Mouse (Mus musculus): ENCODE measurements around the gene Papss1.

The Papss1 gene

DNA sequence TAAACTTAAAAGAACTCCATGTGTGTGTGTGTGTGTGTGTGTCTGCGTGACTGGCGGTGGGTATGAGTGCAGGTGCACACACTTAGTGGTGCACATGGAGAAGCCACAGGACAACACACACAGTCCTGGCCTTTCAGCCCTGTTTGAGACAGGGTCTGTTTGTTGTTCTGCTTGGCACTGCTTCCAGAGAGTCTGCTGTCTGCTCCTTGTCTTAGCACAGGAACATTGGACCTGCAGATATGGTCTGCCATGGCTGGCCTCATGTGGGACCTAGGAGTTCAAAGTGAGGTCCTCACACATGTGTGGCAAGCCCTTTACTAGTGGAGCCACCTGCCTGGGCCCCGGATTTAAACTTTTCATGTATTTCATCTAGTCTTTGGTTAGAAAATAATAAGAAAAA, 72.4 kb downstream of the Papss1 start:
- DNase-seq: no peak

DNA sequence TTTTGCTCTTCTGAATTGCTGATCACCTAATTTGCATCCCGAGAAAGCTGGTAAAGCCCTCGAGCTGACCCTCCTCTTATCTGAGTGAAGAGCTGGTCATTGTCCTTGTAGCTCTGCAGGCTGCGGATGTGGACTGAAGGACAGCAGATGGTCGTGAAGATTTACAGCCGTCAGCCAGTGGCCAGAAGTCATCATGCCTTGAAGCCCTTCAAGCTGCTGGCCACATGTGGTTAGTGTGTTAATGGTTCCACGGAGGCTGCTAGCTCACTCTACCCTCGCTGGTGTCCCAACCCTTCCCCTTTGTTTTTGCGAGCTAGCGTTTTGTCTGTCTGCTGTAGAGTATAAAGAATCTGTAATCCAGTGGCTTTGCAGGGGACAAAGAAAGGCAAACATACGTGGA, 73.1 kb downstream of the Papss1 start:
- DNase-seq: no peak

DNA sequence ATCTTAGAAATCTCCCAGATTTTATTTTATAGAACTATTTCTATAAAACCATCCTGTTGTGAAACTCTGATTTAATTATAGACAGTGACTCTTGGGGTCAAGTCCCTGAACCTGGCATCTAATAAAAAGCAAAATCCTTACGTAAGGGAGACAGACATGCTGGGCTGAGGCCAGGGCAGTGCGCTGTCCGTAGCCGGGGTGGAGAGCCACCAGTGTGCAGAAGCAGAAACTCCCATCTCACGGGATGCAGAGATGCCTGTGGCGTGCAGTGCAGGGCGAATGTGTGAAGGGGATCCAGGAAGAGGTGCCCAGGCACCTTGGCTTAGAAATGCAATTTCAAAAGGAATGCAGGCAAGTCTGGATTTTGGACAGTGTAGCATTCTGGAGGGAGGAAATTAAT, 73.6 kb downstream of the Papss1 start:
- peak; percentile 64 for DNase-seq

DNA sequence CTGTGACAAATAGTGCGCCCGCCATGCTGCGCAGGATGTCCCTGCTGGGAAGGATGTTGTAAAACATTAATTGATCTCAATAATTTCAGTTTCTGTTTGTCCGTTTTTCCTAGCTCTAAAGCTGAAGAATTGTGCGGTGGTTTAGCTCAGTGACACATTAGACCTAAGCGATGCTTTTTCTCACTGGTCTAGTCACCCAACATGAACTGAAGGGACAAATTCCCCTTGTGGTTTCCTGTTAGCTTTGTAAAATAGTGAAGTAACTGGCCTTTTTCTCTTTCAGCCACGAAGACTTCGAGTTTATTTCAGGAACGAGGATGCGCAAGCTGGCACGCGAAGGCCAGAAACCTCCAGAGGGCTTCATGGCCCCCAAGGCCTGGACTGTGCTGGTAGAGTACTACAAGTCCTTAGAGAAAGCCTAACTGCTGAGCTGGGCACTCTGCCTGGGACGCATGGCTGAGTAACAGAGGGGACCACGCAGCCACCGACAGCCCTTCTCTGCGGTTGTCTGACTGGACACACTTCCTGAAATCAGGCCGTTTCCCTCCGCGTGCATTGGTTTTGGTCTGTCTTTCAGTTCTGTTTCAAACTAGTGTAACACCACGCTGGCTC, 78.2 kb downstream of the Papss1 start:
- no peak for DNase-seq

DNA sequence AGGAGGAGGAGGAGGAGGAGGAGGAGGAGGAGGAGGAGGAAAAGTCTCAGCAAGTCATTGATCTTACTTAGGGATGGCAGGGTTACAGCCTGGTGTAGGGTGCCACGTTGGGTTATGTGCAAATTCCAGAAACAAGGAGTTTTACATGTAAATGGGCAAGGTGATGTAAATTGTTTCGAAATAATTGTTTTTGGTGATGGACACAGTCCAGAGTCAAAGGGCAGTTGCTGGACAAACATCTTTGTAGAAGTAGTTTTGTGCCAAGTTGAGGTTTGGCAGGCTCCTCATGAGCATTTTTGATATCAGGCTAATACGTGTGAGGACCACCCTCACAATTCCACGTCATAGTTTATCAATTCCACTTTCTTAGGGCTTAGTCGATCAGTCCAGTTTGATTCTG, 80.6 kb downstream of the Papss1 start:
- no peak for DNase-seq

DNA sequence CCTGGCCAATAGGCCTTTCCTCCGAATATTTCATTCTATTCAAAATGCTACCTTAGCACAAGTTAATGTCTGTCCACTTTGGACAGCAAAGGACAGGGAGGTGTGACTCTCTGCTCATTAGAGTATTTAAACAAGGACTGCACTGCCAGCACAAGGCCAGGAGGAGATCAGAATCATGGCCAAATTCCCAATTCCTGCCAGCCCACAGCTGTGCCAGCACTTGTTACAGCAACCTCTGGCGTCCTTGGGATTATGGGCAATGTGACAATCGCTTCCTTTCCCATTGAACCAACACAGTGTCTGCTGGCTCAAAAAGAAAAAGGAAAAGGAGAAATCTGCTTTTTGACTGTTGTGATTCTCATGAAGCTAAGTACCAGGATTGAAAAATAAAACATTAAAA, 89.8 kb downstream of the Papss1 start:
- DNase-seq: no peak

DNA sequence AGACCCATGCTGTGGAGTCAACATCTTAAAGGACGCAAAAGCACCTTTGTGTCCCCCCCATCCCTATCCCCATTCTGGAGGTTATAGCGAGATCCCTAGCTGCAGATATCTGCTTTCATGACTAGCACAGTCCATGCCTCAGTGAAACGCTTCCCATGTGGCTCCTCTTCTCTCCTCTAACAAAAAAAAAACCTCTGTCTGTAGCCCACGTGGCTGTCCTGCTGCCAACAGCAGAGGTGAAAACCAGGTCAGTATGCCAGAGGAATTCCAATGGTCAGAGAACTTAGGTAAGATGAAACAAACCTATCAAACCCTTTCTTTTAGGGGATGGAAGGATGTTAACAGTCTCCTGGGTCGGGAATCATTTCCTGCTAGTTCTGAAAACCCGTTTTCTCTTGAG, 91.5 kb downstream of the Papss1 start:
- no peak for DNase-seq

DNA sequence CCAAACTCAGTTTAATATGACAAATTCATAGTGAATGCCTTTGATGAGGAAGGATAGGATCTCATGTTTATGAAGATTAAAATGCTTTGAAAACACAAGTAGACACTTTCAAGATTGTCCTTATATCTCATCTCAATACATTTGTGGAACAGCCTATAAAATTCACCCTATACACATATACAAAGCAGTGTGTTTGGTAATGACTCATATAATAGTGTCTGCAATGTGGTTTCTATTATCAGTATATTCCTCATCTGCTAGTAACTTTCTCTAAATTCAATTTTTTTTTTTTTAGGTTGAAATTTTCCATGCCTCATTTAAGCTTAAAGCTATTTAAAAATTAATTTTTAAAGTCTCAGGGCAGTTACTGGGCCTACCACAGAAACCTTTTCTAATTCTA, 95.6 kb downstream of the Papss1 start:
- no peak for DNase-seq

DNA sequence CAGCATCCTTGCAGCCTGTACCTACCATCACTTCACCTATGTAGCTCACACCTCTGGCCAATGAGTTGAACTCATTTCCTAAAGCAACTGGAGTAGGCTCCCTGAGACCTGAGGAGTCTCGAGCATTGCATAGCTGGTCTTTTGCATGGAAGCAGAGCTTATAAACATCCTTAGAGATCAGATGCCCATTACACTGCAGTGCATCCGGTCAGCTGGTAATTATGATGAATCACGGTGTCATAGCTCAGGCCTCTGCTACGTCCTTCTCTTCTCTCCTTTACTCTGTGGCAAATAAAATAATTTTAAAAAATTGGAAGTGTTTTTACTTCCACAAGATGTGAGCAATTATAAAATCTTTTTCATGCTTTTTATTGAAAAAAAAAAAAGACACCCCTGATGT, 96.1 kb downstream of the Papss1 start:
- no peak for DNase-seq

DNA sequence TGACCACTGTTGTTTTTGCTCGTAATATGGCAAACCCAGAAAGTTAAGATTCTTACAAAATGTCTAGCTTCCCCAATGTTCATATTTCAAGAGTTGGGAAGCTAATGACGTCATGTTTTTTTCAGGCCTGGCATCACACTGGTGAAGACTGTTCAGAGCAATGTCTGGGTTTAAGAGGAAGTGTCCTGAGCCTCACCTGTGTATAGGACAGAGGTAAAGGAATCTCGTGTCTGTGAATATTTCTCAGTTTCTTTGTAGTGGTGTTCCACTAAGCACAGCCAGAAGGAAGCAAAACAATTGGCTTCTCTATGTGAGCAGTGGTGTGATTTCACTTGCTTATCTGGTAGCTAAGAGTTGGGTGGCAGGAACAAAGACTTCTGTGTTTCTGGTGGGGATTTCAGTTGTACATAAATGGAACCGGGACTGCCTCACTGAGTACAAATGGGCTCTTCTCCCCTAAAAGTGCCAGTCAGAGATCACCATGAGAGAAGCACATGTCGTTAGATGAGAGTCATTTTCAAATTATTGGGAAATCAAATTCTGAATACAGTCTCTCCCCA, 98.1 kb downstream of the Papss1 start:
- DNase-seq: no peak

DNA sequence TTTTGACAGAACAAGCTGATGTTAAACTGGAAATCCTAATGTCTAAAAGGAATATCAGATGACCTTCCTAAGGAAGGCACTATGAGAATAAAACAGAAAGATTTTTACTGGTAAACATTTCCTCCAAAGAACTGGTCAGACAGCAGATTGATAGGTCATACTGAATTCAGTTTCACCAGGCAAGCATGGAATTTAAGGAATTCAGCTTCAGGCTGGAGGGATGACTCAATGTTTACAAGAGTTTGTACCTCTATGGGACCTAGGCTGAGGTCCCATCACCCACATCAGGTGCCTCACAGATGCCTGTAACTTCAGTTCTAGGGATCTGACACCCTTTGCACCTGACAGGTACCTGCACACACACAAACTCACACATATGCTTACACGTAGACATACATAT, 105.3 kb downstream of the Papss1 start:
- no peak for DNase-seq

DNA sequence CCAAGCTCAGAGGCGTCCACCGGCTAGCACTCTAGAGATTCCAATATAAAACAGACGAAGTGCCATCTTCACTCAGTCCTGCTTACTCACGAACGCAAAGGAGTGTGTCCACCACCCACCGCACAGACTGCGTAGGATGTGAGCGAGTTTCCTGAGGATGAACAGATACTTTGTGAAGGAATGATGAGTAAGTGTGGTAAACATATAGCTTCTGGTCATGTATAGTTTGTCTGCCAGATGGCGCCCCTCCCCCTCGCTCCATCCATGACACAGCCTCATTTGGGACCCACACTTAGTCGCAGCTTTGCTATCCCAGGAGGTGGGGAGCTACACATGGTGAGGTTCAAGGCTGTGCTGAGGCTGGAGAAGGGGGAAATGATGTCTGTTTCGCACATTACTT, 121.5 kb downstream of the Papss1 start:
- DNase-seq: no peak

DNA sequence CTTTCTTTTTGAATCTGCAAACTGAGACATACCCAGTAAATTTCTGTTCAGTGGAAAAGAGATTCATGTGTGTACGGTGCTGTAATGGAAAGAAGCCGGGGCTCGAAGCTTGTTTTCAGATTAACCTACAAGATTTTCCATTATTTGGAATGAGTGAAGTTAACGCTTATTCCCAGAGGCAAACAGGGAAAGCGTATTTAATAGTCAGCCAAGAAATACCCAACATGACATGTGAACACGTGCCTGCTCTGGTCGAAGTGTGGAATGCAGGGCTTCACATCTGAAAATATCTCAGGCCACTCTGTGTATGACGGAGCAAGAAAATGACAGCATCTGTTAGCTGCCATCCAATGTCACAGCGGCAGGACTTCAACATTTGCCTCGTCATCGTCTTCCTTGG, 125.4 kb downstream of the Papss1 start:
- no peak for DNase-seq

DNA sequence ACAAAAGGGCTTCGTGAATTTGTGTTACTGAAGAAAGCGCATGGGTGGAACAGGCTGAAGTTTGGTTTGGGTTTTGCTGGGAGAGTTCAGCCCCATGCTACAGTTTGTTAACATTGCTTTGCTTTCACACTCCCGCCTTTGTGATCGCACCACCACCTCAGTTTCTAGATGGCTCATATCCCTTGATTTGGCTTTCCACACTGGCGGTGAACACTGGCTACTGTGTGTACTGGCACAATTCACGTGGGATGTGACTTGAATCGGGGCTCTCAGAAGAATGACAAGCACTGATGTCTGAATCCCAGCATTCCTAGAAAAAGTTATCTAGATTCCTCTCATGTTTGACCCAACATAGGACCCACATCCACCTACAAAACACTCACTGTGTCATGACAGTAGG, 126.0 kb downstream of the Papss1 start:
- no peak for DNase-seq

DNA sequence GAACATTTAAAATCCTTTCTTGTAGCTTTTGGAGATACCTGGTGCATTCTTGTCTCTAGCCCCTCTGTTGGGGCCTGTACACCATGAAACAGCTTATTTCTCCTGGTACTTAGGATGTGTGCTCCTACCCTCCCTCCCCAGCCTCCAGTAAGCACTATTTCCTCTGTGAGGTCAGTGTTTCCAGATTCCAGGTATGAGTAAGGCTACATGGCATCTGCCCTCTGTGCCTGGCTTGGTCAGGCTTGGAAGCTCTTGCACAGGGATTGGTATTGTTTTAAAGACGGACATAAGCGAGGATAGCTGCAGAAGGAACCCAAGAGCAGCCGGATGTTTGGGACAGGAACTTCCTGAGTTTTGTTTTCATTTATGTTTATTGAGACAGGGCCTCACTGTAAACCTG, 126.6 kb downstream of the Papss1 start:
- DNase-seq: no peak
